Mouse (Mus musculus): ENCODE data around the gene Car6. TPM values are rescaled to one million over a fixed set of nuclear protein-coding genes. Genes with fewer than 3 reads are reported as not detected.

Gene Car6
- polyA plus RNA-seq, 1 experiment from 2014 or later: 0.20 TPM

DNA sequence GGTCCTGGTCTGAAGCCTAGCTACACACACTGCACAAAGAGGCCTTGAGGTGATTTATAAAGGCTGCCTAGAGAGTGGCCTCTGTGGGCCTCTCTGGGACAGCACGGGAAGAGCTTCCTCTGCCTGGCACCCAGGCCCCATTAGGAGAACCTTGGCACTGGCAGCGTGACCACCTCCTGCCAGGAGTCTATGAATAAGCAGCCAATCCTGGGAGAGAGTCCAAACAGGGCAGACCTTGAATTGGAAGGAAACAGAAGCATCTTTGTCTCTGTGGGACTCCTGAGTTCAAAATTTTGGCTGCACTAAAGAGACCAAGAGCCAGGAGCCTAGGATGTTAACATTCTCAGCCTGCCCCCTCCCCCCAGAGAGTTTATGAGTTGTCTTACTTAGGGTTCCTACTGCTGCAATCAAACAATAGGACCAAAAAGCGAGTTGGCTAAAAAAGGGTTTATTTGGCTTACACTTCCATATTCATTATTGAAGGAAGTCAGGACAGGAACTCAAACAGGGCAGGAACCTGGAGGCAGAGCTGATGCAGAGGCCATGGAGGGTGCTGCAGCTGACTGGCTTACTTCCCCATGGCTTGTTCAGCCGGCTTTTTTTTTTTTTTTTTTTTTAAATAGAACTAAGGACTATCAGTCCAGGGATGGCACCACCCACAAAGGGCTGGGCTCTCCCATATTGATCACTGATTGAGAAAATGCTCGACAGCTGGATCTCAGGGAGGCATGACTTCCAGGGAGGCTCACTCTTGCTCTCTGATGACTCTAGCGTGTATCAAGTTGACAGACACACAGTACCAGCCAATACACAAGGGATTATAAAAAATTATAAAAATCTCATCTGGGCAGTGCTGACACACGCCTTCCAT lies 25.9 kb upstream of the Car6 start:
- no peak overlapping the region for H3K9ac ChIP-seq
- no peak overlapping the region for H3K4me2 ChIP-seq
- H3K4me1 ChIP-seq: peaks cover 41% of the 10 kb centered on the region
- no peaks in the 10 kb centered on the region for H3K36me3 ChIP-seq
- WGBS: 58% methylated on average over 7 of the region's 7 CpGs
- no peaks in the 10 kb centered on the region for H3K9me3 ChIP-seq
- peak overlapping the region; percentile 78 for H3K27ac ChIP-seq
- no peak overlapping the region for H3K4me3 ChIP-seq
- H3K27me3 ChIP-seq: no peaks in the 10 kb centered on the region
- ATAC-seq (ENCODE audit: insufficient number of reproducible peaks, low FRiP score, low TSS enrichment, low read depth): peak; percentile 85

GRCm38 (mm10) chr4:150225700-150226099 lies 24.6 kb upstream of the Car6 start:
- Histone ChIP-seq H3K9me3 (no peaks in the 10 kb centered on the region), H3K4me3 (no peak overlapping the region), H3K36me3 (no peaks in the 10 kb centered on the region), H3K27me3 (no peaks in the 10 kb centered on the region), H3K27ac (no peak overlapping the region), H3K4me2 (no peak overlapping the region), H3K4me1 (peaks cover 28% of the 10 kb centered on the region), H3K9ac (no peak overlapping the region)
- ATAC-seq (ENCODE audit: insufficient number of reproducible peaks, low FRiP score, low TSS enrichment, low read depth): no peak
- WGBS: 67% methylated on average over 1 of the region's 1 CpGs

DNA sequence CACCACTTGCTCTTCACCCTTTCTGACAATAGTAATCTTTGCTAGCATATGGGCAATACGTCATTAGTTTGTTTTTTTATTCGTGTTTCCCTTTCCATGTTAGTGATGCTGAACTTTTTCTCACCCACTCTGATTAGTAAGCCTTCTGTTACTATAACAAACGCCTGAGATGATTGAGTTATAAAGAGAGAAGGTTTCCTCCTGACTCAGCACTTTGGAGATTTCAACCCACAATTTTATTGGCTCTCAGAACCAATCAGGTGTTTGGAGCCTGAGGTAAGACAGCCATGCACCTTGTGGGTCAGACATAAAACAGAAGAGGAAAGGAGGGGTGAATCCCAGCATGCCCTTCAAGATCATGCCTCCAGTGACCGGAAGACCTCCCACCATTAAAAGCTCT lies 22.7 kb upstream of the Car6 start:
- H3K27me3 ChIP-seq: no peaks in the 10 kb centered on the region
- H3K4me3 ChIP-seq: no peak overlapping the region
- H3K36me3 ChIP-seq: no peaks in the 10 kb centered on the region
- no peak for ATAC-seq (ENCODE audit: insufficient number of reproducible peaks, low FRiP score, low TSS enrichment, low read depth)
- no peaks in the 10 kb centered on the region for H3K9me3 ChIP-seq
- H3K9ac ChIP-seq: no peak overlapping the region
- WGBS: 80% methylated on average over 4 of the region's 4 CpGs
- H3K27ac ChIP-seq: no peak overlapping the region
- peaks cover 23% of the 10 kb centered on the region for H3K4me1 ChIP-seq
- H3K4me2 ChIP-seq: no peak overlapping the region

DNA sequence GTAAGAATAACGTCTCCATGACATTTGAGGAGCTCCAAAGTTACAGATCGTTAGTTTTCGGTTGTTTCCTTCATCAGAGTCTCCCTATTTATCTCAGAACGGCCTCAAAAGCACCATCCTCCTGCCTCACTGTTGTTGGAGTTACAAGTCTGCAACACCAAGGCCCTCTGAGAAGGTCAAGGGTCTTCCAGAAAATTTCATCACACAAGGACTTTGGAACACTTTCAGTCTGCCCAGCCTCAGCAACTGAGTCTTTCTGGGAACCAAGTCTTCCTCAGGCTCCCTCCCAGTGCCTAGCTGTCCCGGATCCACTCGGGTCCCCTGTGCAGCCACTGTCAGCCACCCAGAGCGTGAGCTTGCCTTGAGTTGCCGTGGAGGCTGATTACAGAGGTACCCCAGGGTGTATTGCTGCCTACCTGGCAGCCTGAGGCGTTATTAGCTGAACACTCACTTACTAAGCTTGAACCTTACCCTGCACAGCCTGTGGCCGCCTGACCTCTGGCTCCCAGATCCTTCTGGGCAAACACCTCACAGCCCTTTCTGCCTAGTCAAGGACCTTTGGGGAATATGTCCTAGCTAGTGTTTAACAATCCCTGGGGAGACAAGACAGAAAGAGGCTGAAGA lies 20.0 kb upstream of the Car6 start:
- Histone ChIP-seq H3K36me3 (no peaks in the 10 kb centered on the region), H3K9me3 (no peaks in the 10 kb centered on the region), H3K4me1 (peaks cover 6% of the 10 kb centered on the region; the same call in 1 of the 2 replicates), H3K27me3 (no peaks in the 10 kb centered on the region), H3K27ac (no peak overlapping the region), H3K4me3 (peak overlapping the region; percentile 20; the same call in 1 of the 2 replicates), H3K9ac (no peak overlapping the region), H3K4me2 (peak overlapping the region; percentile 34)
- WGBS: 48% methylated on average over 10 of the region's 10 CpGs
- ATAC-seq (ENCODE audit: insufficient number of reproducible peaks, low FRiP score, low TSS enrichment, low read depth): no peak

- Histone ChIP-seq H3K9me3 (no peaks in the 10 kb centered on the region), H3K4me3 (peak overlapping the region; percentile 20), H3K4me2 (peak overlapping the region; percentile 34), H3K27ac (no peak overlapping the region), H3K9ac (no peak overlapping the region), H3K27me3 (no peaks in the 10 kb centered on the region), H3K4me1 (peaks cover 6% of the 10 kb centered on the region; the same call in 1 of the 2 replicates), H3K36me3 (no peaks in the 10 kb centered on the region)
- no peak for ATAC-seq (ENCODE audit: insufficient number of reproducible peaks, low FRiP score, low TSS enrichment, low read depth)
- WGBS: 15% methylated on average over 11 of the region's 11 CpGs
Observed at GRCm38 (mm10) chr4:150220584-150220983, 19.5 kb upstream of the Car6 start.

DNA sequence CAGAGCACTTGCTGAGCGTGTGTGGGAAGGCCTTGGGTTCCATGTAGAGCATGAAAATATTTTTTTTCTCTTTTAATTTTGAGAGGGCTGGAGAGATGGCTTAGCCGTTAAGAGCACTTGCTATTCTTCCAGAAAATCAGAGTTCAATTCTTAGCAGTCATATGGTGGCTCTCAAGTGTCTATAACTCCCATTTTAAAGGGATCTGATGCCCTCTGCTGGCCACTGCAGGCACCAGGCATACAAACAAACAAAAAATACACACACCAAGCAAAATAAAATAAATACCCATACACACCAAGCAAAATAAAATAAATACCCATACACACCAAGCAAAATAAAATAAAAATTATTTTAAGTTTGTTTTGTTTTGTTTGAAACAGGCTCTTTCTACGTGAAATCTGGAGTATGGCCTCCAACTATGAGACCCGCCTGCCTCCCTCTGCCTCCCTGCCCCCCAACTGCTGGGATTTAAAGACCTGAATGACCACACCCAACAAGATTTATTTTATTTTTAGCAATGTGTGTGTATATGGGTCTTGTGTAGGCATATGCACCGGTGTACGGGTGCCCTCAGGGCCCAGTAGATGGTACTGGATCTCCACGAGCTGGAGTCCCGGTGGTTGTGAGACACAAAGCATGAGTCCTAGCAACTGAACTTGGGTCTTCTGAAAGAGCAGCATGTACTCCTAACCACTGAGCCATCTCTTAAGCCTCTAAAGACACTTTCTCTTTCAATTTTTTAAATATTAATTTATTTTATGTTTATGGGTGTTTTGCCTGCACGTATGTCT lies 18.6 kb upstream of the Car6 start:
- Histone ChIP-seq H3K9me3 (no peaks in the 10 kb centered on the region), H3K27me3 (no peaks in the 10 kb centered on the region), H3K4me2 (no peak overlapping the region), H3K27ac (no peak overlapping the region), H3K9ac (no peak overlapping the region), H3K4me3 (no peak overlapping the region), H3K4me1 (peaks cover 6% of the 10 kb centered on the region; the same call in 1 of the 2 replicates), H3K36me3 (no peaks in the 10 kb centered on the region)
- no peak for ATAC-seq (ENCODE audit: insufficient number of reproducible peaks, low FRiP score, low TSS enrichment, low read depth)
- WGBS: 69% methylated on average over 9 of the region's 9 CpGs

DNA sequence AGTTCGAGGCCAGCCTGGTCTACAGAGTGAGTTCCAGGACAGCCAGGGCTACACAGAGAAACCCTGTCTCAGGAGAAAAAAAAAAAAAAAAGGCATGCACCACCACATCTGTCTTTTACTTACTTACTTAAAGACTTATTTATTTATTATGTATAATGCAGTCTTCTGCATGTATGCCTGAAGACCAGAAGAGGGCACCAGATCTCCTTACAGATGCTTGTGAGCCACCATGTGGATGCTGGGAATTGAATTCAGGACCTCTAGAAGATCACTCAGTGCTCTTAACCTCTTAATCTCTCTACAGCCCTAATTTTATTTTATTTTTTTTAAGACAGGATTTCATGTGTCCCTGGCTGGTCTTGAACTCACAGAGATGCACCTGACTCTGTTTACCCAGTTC lies 16.8 kb upstream of the Car6 start:
- no peak for ATAC-seq (ENCODE audit: insufficient number of reproducible peaks, low FRiP score, low TSS enrichment, low read depth)
- Histone ChIP-seq H3K9ac (no peak overlapping the region), H3K4me2 (no peak overlapping the region), H3K27ac (no peak overlapping the region), H3K4me3 (no peak overlapping the region), H3K36me3 (no peaks in the 10 kb centered on the region), H3K27me3 (no peaks in the 10 kb centered on the region), H3K9me3 (no peaks in the 10 kb centered on the region), H3K4me1 (peaks cover 7% of the 10 kb centered on the region; the same call in 1 of the 2 replicates)
- WGBS: 94% methylated on average over 1 of the region's 1 CpGs

- Histone ChIP-seq H3K4me2 (no peak overlapping the region), H3K4me3 (no peak overlapping the region), H3K27ac (no peak overlapping the region), H3K9ac (no peak overlapping the region), H3K9me3 (no peaks in the 10 kb centered on the region), H3K4me1 (peaks cover 11% of the 10 kb centered on the region; the same call in 1 of the 2 replicates), H3K27me3 (no peaks in the 10 kb centered on the region), H3K36me3 (no peaks in the 10 kb centered on the region)
- ATAC-seq (ENCODE audit: insufficient number of reproducible peaks, low FRiP score, low TSS enrichment, low read depth): no peak
- WGBS: 62% methylated on average over 5 of the region's 5 CpGs
Observed at GRCm38 (mm10) chr4:150217042-150217554, 16.0 kb upstream of the Car6 start.

DNA sequence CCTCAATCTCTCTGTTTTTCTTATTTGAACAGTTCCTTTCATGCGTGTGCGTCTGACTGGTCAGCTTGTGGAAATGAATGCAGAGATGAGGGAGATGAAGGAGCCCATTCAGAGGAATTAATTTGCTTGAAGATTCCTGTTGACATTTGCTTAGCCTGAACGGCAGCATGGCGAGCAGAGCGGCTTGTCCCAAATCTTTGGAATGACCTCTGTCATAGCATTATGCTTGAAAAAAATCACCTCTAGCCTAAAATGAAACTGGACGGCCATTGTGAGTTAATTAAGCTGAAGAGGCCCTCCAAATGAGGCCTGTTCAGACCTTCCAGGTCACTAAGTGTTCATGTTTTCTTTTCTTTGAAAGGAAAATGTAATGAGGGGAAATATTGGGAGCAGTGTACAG lies 15.3 kb upstream of the Car6 start:
- H3K9ac ChIP-seq: no peak overlapping the region
- ATAC-seq (ENCODE audit: insufficient number of reproducible peaks, low FRiP score, low TSS enrichment, low read depth): no peak
- 78% methylated on average over 6 of the region's 6 CpGs for WGBS

GRCm38 (mm10) chr4:150213910-150214309 lies 12.8 kb upstream of the Car6 start:
- H3K36me3 ChIP-seq: no peaks in the 10 kb centered on the region
- no peak for ATAC-seq (ENCODE audit: insufficient number of reproducible peaks, low FRiP score, low TSS enrichment, low read depth)
- no peak overlapping the region for H3K9ac ChIP-seq
- WGBS: 33% methylated on average over 5 of the region's 5 CpGs
- peaks cover 5% of the 10 kb centered on the region; the same call in 1 of the 2 replicates for H3K4me1 ChIP-seq
- H3K27me3 ChIP-seq: no peaks in the 10 kb centered on the region
- H3K4me2 ChIP-seq: no peak overlapping the region
- H3K27ac ChIP-seq: no peak overlapping the region
- no peaks in the 10 kb centered on the region for H3K9me3 ChIP-seq
- H3K4me3 ChIP-seq: no peak overlapping the region

More for the DNA sequence above, 15.3 kb upstream of the Car6 start:
- Histone ChIP-seq H3K4me1 (peaks cover 11% of the 10 kb centered on the region; the same call in 1 of the 2 replicates), H3K4me2 (no peak overlapping the region), H3K36me3 (no peaks in the 10 kb centered on the region), H3K4me3 (no peak overlapping the region), H3K9me3 (no peaks in the 10 kb centered on the region), H3K27me3 (no peaks in the 10 kb centered on the region), H3K27ac (no peak overlapping the region)

DNA sequence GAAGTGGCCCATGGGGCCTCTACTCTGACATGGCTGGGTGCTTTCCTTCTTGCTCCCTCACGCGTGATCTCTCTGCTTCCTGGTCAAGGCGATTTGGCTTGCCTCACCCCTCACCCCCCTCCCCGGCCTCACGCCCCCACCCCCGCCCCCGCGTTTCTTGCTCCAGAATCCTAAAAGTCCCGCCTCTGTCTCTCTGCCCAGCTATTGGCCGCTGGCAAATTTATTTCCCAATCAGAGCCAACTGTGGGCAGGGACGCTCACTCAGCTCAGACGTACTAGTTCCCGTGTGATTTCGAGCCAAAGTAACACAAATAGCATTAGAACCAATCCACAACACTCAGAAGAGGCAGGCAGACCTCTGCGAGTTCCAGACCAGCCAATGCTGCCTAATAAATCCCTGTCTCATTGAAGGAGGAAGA lies 11.4 kb upstream of the Car6 start:
- WGBS: 0% methylated on average over 15 of the region's 15 CpGs
- Histone ChIP-seq H3K36me3 (no peaks in the 10 kb centered on the region), H3K4me1 (peaks cover 5% of the 10 kb centered on the region; the same call in 1 of the 2 replicates), H3K9me3 (no peaks in the 10 kb centered on the region), H3K4me2 (peak overlapping the region; percentile 49), H3K27ac (peak overlapping the region; percentile 33; the same call in 1 of the 2 replicates), H3K9ac (peak overlapping the region; percentile 39; the same call in 1 of the 2 replicates), H3K4me3 (peak overlapping the region; percentile 33), H3K27me3 (no peaks in the 10 kb centered on the region)
- ATAC-seq (ENCODE audit: insufficient number of reproducible peaks, low FRiP score, low TSS enrichment, low read depth): peak; percentile 76; the same call in 1 of the 2 replicates

Measured in limb, embryonic 15.5 days (tissue).